Mouse (Mus musculus): Measurements from ENCODE around the gene Asb5. TPM values are rescaled to one million over a fixed set of nuclear protein-coding genes. Genes with fewer than 3 reads are reported as not detected.

Gene Asb5
- polyA plus RNA-seq (2012; rRNA removed) = 0.36 and 0.71 TPM in 2 replicates

DNA sequence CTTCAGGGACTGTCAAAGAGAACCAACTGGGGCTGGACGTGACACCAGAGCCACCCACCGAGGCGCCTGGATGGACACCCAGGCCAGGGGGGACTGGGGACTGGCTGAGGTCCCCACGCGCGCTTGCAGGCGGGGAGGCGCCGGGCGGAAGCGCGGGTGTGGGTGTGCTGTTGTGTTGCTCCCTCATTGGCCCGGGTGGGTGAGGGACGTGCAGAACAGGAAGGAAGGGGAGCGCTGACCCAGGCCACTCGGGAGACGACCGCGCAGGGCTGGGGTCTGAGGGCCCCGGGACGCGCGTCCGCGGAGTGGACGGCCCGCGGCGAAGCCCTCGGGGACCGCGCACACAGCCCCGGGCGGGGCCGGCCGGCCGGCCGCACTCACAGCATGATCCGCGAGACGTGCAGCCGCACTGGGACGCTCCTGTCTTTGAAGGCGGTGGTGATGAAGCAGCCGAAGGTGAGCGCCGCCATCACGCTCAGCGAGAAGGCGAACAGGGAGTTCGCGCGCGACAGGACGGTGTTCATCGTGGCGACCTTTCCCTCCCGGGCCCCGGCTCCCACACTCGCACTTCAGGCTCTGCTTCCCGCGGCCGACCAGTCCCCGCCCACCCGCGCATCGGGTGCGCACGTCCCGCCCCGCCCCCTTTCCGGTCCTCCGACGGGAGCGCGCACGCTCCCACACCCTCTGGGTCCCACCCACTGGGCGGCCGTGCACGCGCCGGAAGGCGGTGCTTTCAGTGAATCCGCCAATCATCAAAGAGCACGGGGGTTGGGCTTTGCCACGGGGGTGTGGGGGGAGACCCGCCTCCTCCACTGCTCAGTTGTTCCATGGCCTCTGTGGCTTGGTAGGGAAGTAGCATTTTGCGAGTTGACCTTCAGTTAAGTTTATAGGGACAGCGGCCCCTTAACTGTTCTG is at the start of gene Asb5, which contains the start of gene Spcs3:
Gene Asb5 (plus strand): TSS at position 199 of the 915 bp plus-strand sequence.
Gene Spcs3 (minus strand): TSS at position 617 of the 915 bp plus-strand sequence.

DNA sequence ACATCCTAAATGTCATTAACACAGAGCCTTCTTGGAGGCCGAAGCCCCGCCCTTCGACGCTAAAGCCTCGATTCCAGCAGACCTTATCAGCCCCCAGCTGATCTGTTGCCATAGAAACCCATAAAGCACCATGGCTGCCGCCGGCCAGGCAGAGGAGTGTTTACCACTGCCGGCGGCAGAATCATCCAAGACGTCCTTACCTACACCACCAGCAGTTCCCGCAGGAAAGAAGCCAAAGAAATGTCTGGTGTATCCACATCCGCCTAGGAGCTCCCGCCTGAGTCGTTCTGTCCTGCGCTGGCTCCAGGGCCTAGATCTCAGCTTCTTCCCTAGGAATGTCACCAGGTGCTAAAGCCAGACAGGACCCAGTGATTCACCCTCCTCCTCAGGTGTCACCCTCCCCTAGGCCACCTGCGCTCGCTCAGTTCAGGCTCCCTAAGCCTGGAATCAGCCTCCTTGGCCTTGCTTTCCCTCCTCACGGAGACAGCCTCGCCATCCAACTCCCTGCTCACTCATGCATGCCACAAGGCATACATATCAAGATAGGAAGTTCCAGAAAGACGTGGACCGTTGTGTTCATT is 71.4 kb downstream of the Asb5 start, which contains the start of gene Spata4:
Gene Spata4 (plus strand): TSS at position 111 of the 581 bp plus-strand sequence.

Other genes with a start within 250 kb of the Asb5 start
- gene Spcs3, start 418 bp downstream of the Asb5 start, polyA plus RNA-seq (2012; rRNA removed) = 28.9 and 44.0 TPM in 2 replicates
- 0.07 TPM in 1 of 2 replicates, not detected in the other for gene Spata4, start 71.2 kb downstream of the Asb5 start, polyA plus RNA-seq (2012; rRNA removed)

All from central nervous system, embryonic 11.5 days (tissue).